Mouse (Mus musculus): ENCODE results near the gene Cd79a. TPM values are rescaled to one million over a fixed set of nuclear protein-coding genes. Genes with fewer than 3 reads are reported as not detected.

Cd79a gene
- polyA plus RNA-seq, 1 experiment from 2014 or later = 0.23 TPM

DNA sequence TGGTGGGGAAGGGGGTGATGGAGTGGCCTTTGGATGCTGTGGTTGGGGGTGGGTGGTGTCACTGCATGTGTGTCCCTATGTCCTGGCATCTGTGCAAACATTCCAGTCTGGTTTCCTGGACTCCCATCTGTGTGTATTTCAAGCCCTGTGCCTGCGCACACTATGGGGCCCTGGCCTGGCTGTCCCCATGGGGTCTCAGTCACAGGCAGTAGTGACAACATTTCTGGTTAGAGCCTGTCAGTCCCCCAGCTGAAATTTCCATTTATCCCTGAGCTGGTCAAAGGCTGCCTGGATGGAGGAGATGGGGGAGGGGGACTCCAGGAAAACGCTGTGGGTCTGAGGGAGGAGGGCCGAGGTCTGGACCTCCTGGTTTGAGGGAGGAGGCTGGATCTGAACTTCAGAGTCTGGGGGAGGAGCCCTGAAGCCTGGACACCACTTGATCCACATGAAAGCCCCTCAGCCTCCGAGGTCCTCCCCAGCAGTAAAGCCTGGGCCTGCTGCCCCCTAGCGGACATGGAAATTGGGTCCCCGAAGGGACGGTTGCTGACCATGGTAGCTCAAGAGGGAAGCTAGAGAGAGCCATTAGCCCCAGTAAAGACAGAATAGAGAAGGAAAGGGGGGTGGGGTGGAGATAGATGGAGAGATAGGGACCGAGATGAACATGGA, 52.9 kb downstream of the Cd79a start:
- H3K4me1 ChIP-seq (replicated peaks; ENCODE audit: control insufficient read depth, insufficient read depth, low read length) = peaks cover 5% of the 10 kb centered on the region; the same call in 1 of the 2 replicates
- H3K27me3 ChIP-seq (replicated peaks; ENCODE audit: control insufficient read depth, insufficient read depth, low read length) = peaks cover 92% of the 10 kb centered on the region
- no peak overlapping the region for H3K4me2 ChIP-seq (replicated peaks; ENCODE audit: low read depth)
- no peak overlapping the region for H3K9ac ChIP-seq (ENCODE audit: low read depth, low read length)
- no peaks in the 10 kb centered on the region for H3K9me3 ChIP-seq (ENCODE audit: control insufficient read depth)
- H3K36me3 ChIP-seq (ENCODE audit: control insufficient read depth, insufficient read depth) = no peaks in the 10 kb centered on the region
- under 1% methylated on average over 8 of the region's 8 CpGs for WGBS
- no peak for ATAC-seq
- no peak overlapping the region for H3K27ac ChIP-seq (ENCODE audit: low read depth, low read length)
- no peak overlapping the region for H3K4me3 ChIP-seq (ENCODE audit: low read depth, low read length)
- peak; percentile 90 for TF ChIP-seq CTCF (IDR thresholded peaks at IDR 0.05; ENCODE audit: low read depth)

Other genes starting within 250 kb of the Cd79a start
- gene Tex101, start 220.7 kb upstream of the Cd79a start, polyA plus RNA-seq (2015; fragmentation: Nextera tagmentation; extraction: Ambion mirVana) = not detected in 2 replicates
- not detected in 2 replicates for gene BC049730, start 188.1 kb upstream of the Cd79a start, polyA plus RNA-seq (2015; fragmentation: Nextera tagmentation; extraction: Ambion mirVana)
- gene Gm4763, start 170.5 kb upstream of the Cd79a start, polyA plus RNA-seq (2015; fragmentation: Nextera tagmentation; extraction: Ambion mirVana) = not detected in 2 replicates
- 0.69 and 1.1 TPM in 2 replicates for gene Cd177, start 137.1 kb upstream of the Cd79a start, polyA plus RNA-seq (2015; fragmentation: Nextera tagmentation; extraction: Ambion mirVana)
- 0.29 and 0.37 TPM in 2 replicates for gene Ceacam10, start 120.2 kb upstream of the Cd79a start, polyA plus RNA-seq (2015; fragmentation: Nextera tagmentation; extraction: Ambion mirVana)
- gene Gm9844, start 35.2 kb upstream of the Cd79a start, polyA plus RNA-seq (2015; fragmentation: Nextera tagmentation; extraction: Ambion mirVana) = 20.6 and 28.0 TPM in 2 replicates
- gene Lypd4, start 27.4 kb upstream of the Cd79a start, polyA plus RNA-seq (2015; fragmentation: Nextera tagmentation; extraction: Ambion mirVana) = not detected in 2 replicates
- not detected in 2 replicates for gene Dmrtc2, start 27.3 kb upstream of the Cd79a start, polyA plus RNA-seq (2015; fragmentation: Nextera tagmentation; extraction: Ambion mirVana)
- gene Rps19, start 13.0 kb upstream of the Cd79a start, polyA plus RNA-seq (2015; fragmentation: Nextera tagmentation; extraction: Ambion mirVana) = 1,134 and 1,200 TPM in 2 replicates
- 32.6 and 35.9 TPM in 2 replicates for gene Arhgef1, start 5.5 kb downstream of the Cd79a start, polyA plus RNA-seq (2015; fragmentation: Nextera tagmentation; extraction: Ambion mirVana)
- gene Gm4881, start 47.1 kb downstream of the Cd79a start, polyA plus RNA-seq (2015; fragmentation: Nextera tagmentation; extraction: Ambion mirVana) = not detected in 2 replicates
- 127 and 129 TPM in 2 replicates for gene Rabac1, start 75.4 kb downstream of the Cd79a start, polyA plus RNA-seq (2015; fragmentation: Nextera tagmentation; extraction: Ambion mirVana)
- gene Atp1a3, start 108.6 kb downstream of the Cd79a start, polyA plus RNA-seq (2015; fragmentation: Nextera tagmentation; extraction: Ambion mirVana) = 3.4 and 3.6 TPM in 2 replicates
- 1.3 TPM in 2 replicates for gene Grik5, start 175.0 kb downstream of the Cd79a start, polyA plus RNA-seq (2015; fragmentation: Nextera tagmentation; extraction: Ambion mirVana)
- 11.6 and 12.1 TPM in 2 replicates for gene Zfp574, start 175.2 kb downstream of the Cd79a start, polyA plus RNA-seq (2015; fragmentation: Nextera tagmentation; extraction: Ambion mirVana)